Mouse (Mus musculus): ENCODE data around the gene Liph. TPM values are rescaled to one million over a fixed set of nuclear protein-coding genes. Genes with fewer than 3 reads are reported as not detected.
A peak's percentile ranks its signal among the peaks of the same experiment; 100 is the strongest.

Liph gene
- total RNA-seq (2014; fragmentation: Nextera tagmentation) (not detected in 2 replicates), total RNA-seq (2017) (0.11 TPM in 1 of 2 replicates, not detected in the other), polyA plus RNA-seq (2012) (not detected in 2 replicates)

- Histone ChIP-seq H3K36me3 (replicated peaks) (no peaks in the 10 kb centered on the region), H3K4me1 (ENCODE audit: insufficient read depth, low read depth, low read length) (no peaks in the 10 kb centered on the region), H3K4me3 (ENCODE audit: low read depth, low read length) (no peak within 1 kb of the TSS), H3K27me3 (ENCODE audit: insufficient read depth, low read length) (peaks cover 30% of the 10 kb centered on the region), H3K9me3 (replicated peaks) (no peaks in the 10 kb centered on the region)
- DNase-seq (ENCODE audit: low spot score): no peak
- no peak for TF ChIP-seq POLR2AphosphoS5 (IDR thresholded peaks at IDR 0.05; ENCODE audit: insufficient replicate concordance, low read depth, low read length)
- no peak for TF ChIP-seq GATA2 (IDR thresholded peaks at IDR 0.05; ENCODE audit: borderline replicate concordance, low read depth, low read length)
- no peak for TF ChIP-seq GATA1 (IDR thresholded peaks at IDR 0.05; ENCODE audit: borderline replicate concordance, low read length)
- no peak for TF ChIP-seq CTCF (IDR thresholded peaks at IDR 0.05; ENCODE audit: low read depth, low read length)
- TF ChIP-seq TAL1 (conservative IDR thresholded peaks at IDR 0.05; ENCODE audit: low read depth, low read length): no peak
- ATAC-seq (ENCODE audit: extremely low read depth, insufficient number of reproducible peaks, low FRiP score, poor library complexity, severe bottlenecking): no peak
These were observed at the start of gene Liph for GRCm38 (mm10) chr16:21995304-21995703. TSS of gene Liph (minus strand) at chr16:21995663.

DNA sequence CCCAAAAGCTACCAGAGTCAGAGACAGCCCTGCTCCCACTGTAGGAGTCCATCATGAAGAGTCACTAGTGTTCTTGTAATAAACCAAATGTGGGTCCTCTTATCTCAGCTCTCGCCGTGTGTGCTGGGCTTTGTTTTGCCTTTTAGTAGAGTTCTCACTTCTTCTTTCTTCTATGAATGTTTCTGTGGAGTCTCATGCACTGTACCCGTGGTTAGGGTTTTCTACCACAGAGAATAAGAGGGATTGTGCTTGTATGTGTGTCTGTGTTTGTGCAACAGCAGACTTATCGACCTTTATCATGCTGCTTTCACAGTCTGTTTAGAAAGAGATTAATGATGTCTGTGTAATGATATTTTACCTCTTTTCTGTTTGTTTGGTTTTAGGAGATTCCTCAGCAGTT is 48.4 kb upstream of the Liph start:
- DNase-seq (ENCODE audit: low spot score) (no peak), ATAC-seq (ENCODE audit: extremely low read depth, insufficient number of reproducible peaks, low FRiP score, poor library complexity, severe bottlenecking) (no peak)
- peaks cover 80% of the 10 kb centered on the region for H3K36me3 ChIP-seq (replicated peaks)
- no peak overlapping the region for H3K4me3 ChIP-seq (ENCODE audit: low read depth, low read length)
- TF ChIP-seq GATA1 (IDR thresholded peaks at IDR 0.05; ENCODE audit: borderline replicate concordance, low read length): no peak
- no peak for TF ChIP-seq POLR2AphosphoS5 (IDR thresholded peaks at IDR 0.05; ENCODE audit: insufficient replicate concordance, low read depth, low read length)
- no peak for TF ChIP-seq CTCF (IDR thresholded peaks at IDR 0.05; ENCODE audit: low read depth, low read length)
- no peak for TF ChIP-seq TAL1 (conservative IDR thresholded peaks at IDR 0.05; ENCODE audit: low read depth, low read length)
- no peak for TF ChIP-seq GATA2 (IDR thresholded peaks at IDR 0.05; ENCODE audit: borderline replicate concordance, low read depth, low read length)
- H3K9me3 ChIP-seq (replicated peaks): no peaks in the 10 kb centered on the region
- no peaks in the 10 kb centered on the region for H3K27me3 ChIP-seq (ENCODE audit: insufficient read depth, low read length)
- no peaks in the 10 kb centered on the region for H3K4me1 ChIP-seq (ENCODE audit: insufficient read depth, low read depth, low read length)

GRCm38 (mm10) chr16:22039978-22040377 is 44.5 kb upstream of the Liph start:
- H3K36me3 ChIP-seq (replicated peaks): peaks cover 77% of the 10 kb centered on the region
- H3K4me3 ChIP-seq (ENCODE audit: low read depth, low read length): no peak overlapping the region
- ATAC-seq (ENCODE audit: extremely low read depth, insufficient number of reproducible peaks, low FRiP score, poor library complexity, severe bottlenecking) (no peak), DNase-seq (ENCODE audit: low spot score) (no peak)
- no peak for TF ChIP-seq GATA1 (IDR thresholded peaks at IDR 0.05; ENCODE audit: borderline replicate concordance, low read length)
- no peak for TF ChIP-seq GATA2 (IDR thresholded peaks at IDR 0.05; ENCODE audit: borderline replicate concordance, low read depth, low read length)
- TF ChIP-seq POLR2AphosphoS5 (IDR thresholded peaks at IDR 0.05; ENCODE audit: insufficient replicate concordance, low read depth, low read length): no peak
- no peak for TF ChIP-seq CTCF (IDR thresholded peaks at IDR 0.05; ENCODE audit: low read depth, low read length)
- TF ChIP-seq TAL1 (conservative IDR thresholded peaks at IDR 0.05; ENCODE audit: low read depth, low read length): no peak
- H3K4me1 ChIP-seq (ENCODE audit: insufficient read depth, low read depth, low read length): no peaks in the 10 kb centered on the region
- no peaks in the 10 kb centered on the region for H3K9me3 ChIP-seq (replicated peaks)
- no peaks in the 10 kb centered on the region for H3K27me3 ChIP-seq (ENCODE audit: insufficient read depth, low read length)

DNA sequence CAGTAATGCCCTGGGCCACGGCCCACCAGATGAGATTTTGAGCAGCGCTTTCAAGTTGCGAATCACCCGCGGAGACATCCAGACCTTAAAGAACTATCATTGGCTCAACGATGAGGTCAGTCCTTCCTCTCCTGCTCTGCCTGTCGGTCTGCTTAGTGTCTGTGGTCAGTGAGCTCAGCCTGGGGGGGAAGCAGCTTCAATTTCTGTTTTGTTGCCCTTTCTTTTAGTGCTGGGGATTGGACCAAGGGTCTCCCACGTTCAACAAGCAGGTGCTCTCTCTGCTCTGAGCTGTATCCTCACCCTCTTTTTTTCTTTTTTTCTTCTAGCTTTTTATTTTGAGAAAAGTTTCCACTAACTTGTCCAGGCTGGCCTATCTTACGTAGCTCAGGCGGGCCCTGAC is 43.1 kb upstream of the Liph start:
- H3K36me3 ChIP-seq (replicated peaks): peaks cover 63% of the 10 kb centered on the region
- H3K9me3 ChIP-seq (replicated peaks): no peaks in the 10 kb centered on the region
- ATAC-seq (ENCODE audit: extremely low read depth, insufficient number of reproducible peaks, low FRiP score, poor library complexity, severe bottlenecking) (no peak), DNase-seq (ENCODE audit: low spot score) (no peak)
- no peaks in the 10 kb centered on the region for H3K27me3 ChIP-seq (ENCODE audit: insufficient read depth, low read length)
- no peaks in the 10 kb centered on the region for H3K4me1 ChIP-seq (ENCODE audit: insufficient read depth, low read depth, low read length)
- no peak overlapping the region for H3K4me3 ChIP-seq (ENCODE audit: low read depth, low read length)
- TF ChIP-seq GATA1 (IDR thresholded peaks at IDR 0.05; ENCODE audit: borderline replicate concordance, low read length) (no peak), CTCF (IDR thresholded peaks at IDR 0.05; ENCODE audit: low read depth, low read length) (no peak), GATA2 (IDR thresholded peaks at IDR 0.05; ENCODE audit: borderline replicate concordance, low read depth, low read length) (no peak), TAL1 (conservative IDR thresholded peaks at IDR 0.05; ENCODE audit: low read depth, low read length) (no peak), POLR2AphosphoS5 (IDR thresholded peaks at IDR 0.05; ENCODE audit: insufficient replicate concordance, low read depth, low read length) (no peak)

- no peak for ATAC-seq (ENCODE audit: extremely low read depth, insufficient number of reproducible peaks, low FRiP score, poor library complexity, severe bottlenecking)
- Histone ChIP-seq H3K4me3 (ENCODE audit: low read depth, low read length) (no peak overlapping the region), H3K4me1 (ENCODE audit: insufficient read depth, low read depth, low read length) (no peaks in the 10 kb centered on the region), H3K27me3 (ENCODE audit: insufficient read depth, low read length) (no peaks in the 10 kb centered on the region), H3K36me3 (replicated peaks) (peaks cover 95% of the 10 kb centered on the region), H3K9me3 (replicated peaks) (no peaks in the 10 kb centered on the region)
- no peak for TF ChIP-seq GATA1 (IDR thresholded peaks at IDR 0.05; ENCODE audit: borderline replicate concordance, low read length)
- TF ChIP-seq GATA2 (IDR thresholded peaks at IDR 0.05; ENCODE audit: borderline replicate concordance, low read depth, low read length): no peak
- TF ChIP-seq CTCF (IDR thresholded peaks at IDR 0.05; ENCODE audit: low read depth, low read length): no peak
- TF ChIP-seq TAL1 (conservative IDR thresholded peaks at IDR 0.05; ENCODE audit: low read depth, low read length): no peak
- TF ChIP-seq POLR2AphosphoS5 (IDR thresholded peaks at IDR 0.05; ENCODE audit: insufficient replicate concordance, low read depth, low read length): no peak
- no peak for DNase-seq (ENCODE audit: low spot score)
These were observed 32.0 kb upstream of the Liph start for GRCm38 (mm10) chr16:22027474-22027873.

- TF ChIP-seq CTCF (IDR thresholded peaks at IDR 0.05; ENCODE audit: low read depth, low read length) (0 out of 2 replicates have a peak, but pooled peaks have one; percentile 35), GATA1 (IDR thresholded peaks at IDR 0.05; ENCODE audit: borderline replicate concordance, low read length) (no peak)
- Histone ChIP-seq H3K9me3 (replicated peaks) (peaks cover 3% of the 10 kb centered on the region), H3K36me3 (replicated peaks) (peaks cover 86% of the 10 kb centered on the region), H3K4me3 (ENCODE audit: low read depth, low read length) (no peak overlapping the region), H3K4me1 (ENCODE audit: insufficient read depth, low read depth, low read length) (no peaks in the 10 kb centered on the region), H3K27me3 (ENCODE audit: insufficient read depth, low read length) (no peaks in the 10 kb centered on the region)
- DNase-seq (ENCODE audit: low spot score) (no peak), ATAC-seq (ENCODE audit: extremely low read depth, insufficient number of reproducible peaks, low FRiP score, poor library complexity, severe bottlenecking) (no peak)
These were observed 26.7 kb upstream of the Liph start for GRCm38 (mm10) chr16:22022122-22022521.
